Mouse (Mus musculus) large intestine, adult 2 months (tissue): ENCODE results near the gene Mars2. TPM values are rescaled to one million over a fixed set of nuclear protein-coding genes. Genes with fewer than 3 reads are reported as not detected.

Source experiments
- polyA plus RNA-seq: library from polyadenylated mRNA; depleted of rRNA; stranded (reverse); fragments of >200 nt; gene quantifications from 2 replicates; pipeline ENCODE4 v1.2.3, GENCODE M21; 2012; rRNA removed

Mars2 gene
- polyA plus RNA-seq, 1 experiment = 1.4 TPM

Other genes starting within 250 kb of the Mars2 start
- gene Sf3b1, start 209.7 kb upstream of the Mars2 start, polyA plus RNA-seq = 29.4 and 42.6 TPM in 2 replicates
- gene Coq10b, start 184.4 kb upstream of the Mars2 start, polyA plus RNA-seq = 7.8 and 10.2 TPM in 2 replicates
- 30.4 and 31.1 TPM in 2 replicates for gene Hspe1, start 149.0 kb upstream of the Mars2 start, polyA plus RNA-seq
- gene Hspd1, start 148.9 kb upstream of the Mars2 start, polyA plus RNA-seq = 38.9 and 39.7 TPM in 2 replicates
- gene Mob4, start 105.9 kb upstream of the Mars2 start, polyA plus RNA-seq = 11.0 and 11.3 TPM in 2 replicates
- 1.5 TPM in 2 replicates for gene Rftn2, start 10.4 kb upstream of the Mars2 start, polyA plus RNA-seq
- 0.25 TPM in 1 of 2 replicates, not detected in the other for gene Boll, start 126.3 kb downstream of the Mars2 start, polyA plus RNA-seq
- gene Plcl1, start 168.7 kb downstream of the Mars2 start, polyA plus RNA-seq = 0.37 and 0.52 TPM in 2 replicates